Mouse (Mus musculus) limb, embryonic 14.5 days (tissue): ENCODE measurements at regions not wholly inside any gene's neighbourhood (a gene's known extent, or its start where the extent isn't known, plus 50 kb on each side); places are given as distances from the start of the nearest gene placed in this dataset.

Experiments used
- ATAC-seq: fragments of 200-750 bp; cut with Nextera tagmentation; 2 replicates; pipeline ENCODE4 v1.8.0; 2017; ENCODE audit warnings: low read depth, moderate number of reproducible peaks, moderate TSS enrichment; ENCODE audit not compliant: low FRiP score
- DNase-seq: peaks from one replicate; pipeline ENCODE4 v3.0.0-alpha.2; 2015; ENCODE audit warnings: low spot score
- H3K27ac ChIP-seq: fragments of 300-500 bp; sonication (generic); replicated peaks from 2 replicates; pipeline ENCODE4 v1.5.1; 2014; ENCODE audit warnings: low read depth, mild to moderate bottlenecking, low read length, moderate library complexity, mixed read lengths
- H3K27me3 ChIP-seq: fragments of 300-500 bp; sonication (generic); 2 replicates; pipeline ENCODE4 v1.6.1; 2014; ENCODE audit warnings: low read length, mixed read lengths; ENCODE audit not compliant: control insufficient read depth, insufficient read depth
- H3K36me3 ChIP-seq: fragments of 300-500 bp; sonication (generic); 2 replicates; pipeline ENCODE4 v1.6.1; 2014; ENCODE audit warnings: mild to moderate bottlenecking, low read length, moderate library complexity, mixed read lengths; ENCODE audit not compliant: control insufficient read depth, insufficient read depth
- H3K4me1 ChIP-seq: fragments of 300-500 bp; sonication (generic); 2 replicates; pipeline ENCODE4 v1.6.1; 2014; ENCODE audit warnings: antibody characterized with exemption, low read length, mixed read lengths; ENCODE audit not compliant: control insufficient read depth, insufficient read depth
- H3K4me2 ChIP-seq: fragments of 300-500 bp; sonication (generic); replicated peaks from 2 replicates; pipeline ENCODE4 v1.6.1; 2014; ENCODE audit warnings: low read depth, mild to moderate bottlenecking, low read length, moderate library complexity; ENCODE audit not compliant: severe bottlenecking
- H3K4me3 ChIP-seq: fragments of 300-500 bp; sonication (generic); replicated peaks from 2 replicates; pipeline ENCODE4 v1.5.1; 2014; ENCODE audit warnings: low read length
- H3K9ac ChIP-seq: fragments of 300-500 bp; sonication (generic); 2 replicates; pipeline ENCODE4 v1.6.1; 2014; ENCODE audit warnings: mild to moderate bottlenecking, low read depth, low read length, moderate library complexity; ENCODE audit not compliant: severe bottlenecking
- H3K9me3 ChIP-seq: fragments of 300-500 bp; sonication (generic); 2 replicates; pipeline ENCODE4 v1.6.1; 2016; ENCODE audit warnings: low read length; ENCODE audit not compliant: control insufficient read depth
- POLR2A ChIP-seq: fragments of 200-500 bp; IDR thresholded peaks from 2 replicates; pipeline ENCODE4 v1.8.0; 2012; ENCODE audit warnings: inconsistent platforms, mild to moderate bottlenecking, moderate library complexity, borderline replicate concordance; ENCODE audit not compliant: insufficient read depth, insufficient read length; ENCODE audit errors: extremely low read depth
- WGBS: fragments of 180-500 bp; shearing (Covaris S2); extraction: QIAGEN DNeasy Blood & Tissue Kit; methylation state at CpG from one replicate; pipeline ENCODE4 v1.1.7; 2014; 5-methylcytosine and 5-hydroxymethylcytosine counted together

DNA sequence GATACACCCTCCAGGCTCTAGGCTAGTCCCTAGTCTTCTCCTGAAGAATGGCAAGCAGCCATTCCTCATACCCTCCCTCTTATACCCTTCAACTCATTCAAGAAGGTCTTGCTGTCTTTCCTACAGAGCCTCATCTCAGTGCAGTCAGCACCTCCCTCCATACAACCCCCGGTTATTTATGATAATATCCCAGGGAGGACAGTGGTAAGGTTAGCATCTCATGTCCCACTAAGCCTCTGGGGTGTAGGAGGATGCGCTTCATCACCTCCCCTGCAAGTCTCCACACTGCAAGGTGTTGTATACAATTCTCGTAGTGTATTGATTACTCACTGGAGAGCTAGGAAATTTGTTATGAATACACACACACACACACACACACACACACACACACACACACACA lies 80.2 kb upstream of the Shisa6 start:
- Histone ChIP-seq H3K9ac (no peak overlapping the region), H3K4me3 (no peak overlapping the region), H3K4me1 (no peaks in the 10 kb centered on the region), H3K27ac (no peak overlapping the region), H3K9me3 (no peaks in the 10 kb centered on the region), H3K27me3 (no peaks in the 10 kb centered on the region), H3K4me2 (no peak overlapping the region), H3K36me3 (no peaks in the 10 kb centered on the region)
- DNase-seq (no peak), ATAC-seq (no peak)
- no peak for TF ChIP-seq POLR2A
- 91% methylated on average over 3 of the region's 3 CpGs for WGBS

DNA sequence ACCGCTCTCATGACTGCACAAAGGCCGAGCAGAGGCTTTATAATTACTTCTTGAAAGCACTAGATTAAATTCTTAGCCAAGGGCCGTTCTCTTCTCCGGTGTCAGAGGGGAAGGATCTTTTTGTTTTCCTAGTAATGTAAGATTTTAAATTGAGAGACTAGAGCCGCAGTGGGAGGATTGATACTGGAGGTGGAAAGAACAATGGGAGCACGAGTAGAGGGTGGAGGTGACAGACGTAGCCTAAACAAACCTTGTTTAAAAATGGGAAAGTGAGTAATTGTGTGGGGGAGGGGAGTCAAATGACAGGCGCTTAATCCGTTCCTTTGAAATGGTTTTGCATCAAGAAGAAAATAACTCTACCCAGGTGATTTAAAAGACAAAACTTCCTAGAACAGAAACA lies 80.9 kb upstream of the Shisa6 start:
- Histone ChIP-seq H3K4me1 (no peaks in the 10 kb centered on the region), H3K9me3 (no peaks in the 10 kb centered on the region), H3K4me2 (no peak overlapping the region), H3K9ac (no peak overlapping the region), H3K27ac (no peak overlapping the region), H3K36me3 (no peaks in the 10 kb centered on the region), H3K27me3 (no peaks in the 10 kb centered on the region), H3K4me3 (no peak overlapping the region)
- DNase-seq = no peak
- TF ChIP-seq POLR2A = no peak
- WGBS = 43% methylated on average over 9 of the region's 9 CpGs
- no peak for ATAC-seq

DNA sequence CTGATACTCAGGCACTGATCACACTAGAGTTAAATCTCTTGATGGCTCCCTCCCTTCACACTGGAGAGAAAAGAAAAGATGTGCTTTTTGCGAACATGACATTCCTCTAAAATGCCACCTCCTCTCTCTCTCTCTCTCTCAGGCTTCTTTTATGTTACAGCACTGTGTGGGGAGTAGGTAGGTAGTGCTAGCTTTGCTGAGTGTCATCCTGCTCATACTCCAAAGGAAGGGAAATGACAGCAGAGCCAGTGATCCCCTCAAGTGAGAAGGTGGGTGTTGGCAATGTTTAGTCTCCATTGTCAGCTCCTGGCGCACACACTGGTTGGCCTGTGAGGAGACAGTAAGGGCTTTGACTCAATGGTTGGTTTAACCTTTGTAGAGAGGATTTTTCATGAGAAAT lies 84.0 kb upstream of the Shisa6 start:
- WGBS = 92% methylated on average over 2 of the region's 2 CpGs
- ATAC-seq = no peak
- Histone ChIP-seq H3K9ac (no peak overlapping the region), H3K4me3 (no peak overlapping the region), H3K9me3 (no peaks in the 10 kb centered on the region), H3K36me3 (no peaks in the 10 kb centered on the region), H3K4me1 (no peaks in the 10 kb centered on the region), H3K27ac (no peak overlapping the region), H3K4me2 (no peak overlapping the region), H3K27me3 (no peaks in the 10 kb centered on the region)
- no peak for TF ChIP-seq POLR2A
- DNase-seq = no peak

DNA sequence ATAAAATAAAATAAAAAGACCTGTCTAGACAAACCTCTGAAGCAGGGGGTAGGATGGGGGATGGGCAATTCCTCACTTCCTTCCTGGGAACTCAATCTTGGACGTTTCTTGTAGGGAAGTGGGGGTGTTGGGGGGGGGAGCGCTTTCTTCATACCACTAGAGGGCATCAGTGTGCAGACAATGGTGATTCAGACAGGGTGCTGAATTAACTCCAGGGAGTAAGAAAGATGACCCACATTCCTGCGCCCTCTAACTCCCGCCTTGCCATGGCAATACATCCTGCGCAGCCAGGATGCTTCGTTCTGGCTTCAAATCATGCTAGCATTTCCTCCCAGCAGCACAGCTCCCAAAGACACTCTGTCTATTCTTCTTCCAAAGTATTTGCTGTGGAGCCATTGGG lies 87.4 kb upstream of the Shisa6 start:
- peak; percentile 4 for DNase-seq
- 12% methylated on average over 6 of the region's 6 CpGs for WGBS

DNA sequence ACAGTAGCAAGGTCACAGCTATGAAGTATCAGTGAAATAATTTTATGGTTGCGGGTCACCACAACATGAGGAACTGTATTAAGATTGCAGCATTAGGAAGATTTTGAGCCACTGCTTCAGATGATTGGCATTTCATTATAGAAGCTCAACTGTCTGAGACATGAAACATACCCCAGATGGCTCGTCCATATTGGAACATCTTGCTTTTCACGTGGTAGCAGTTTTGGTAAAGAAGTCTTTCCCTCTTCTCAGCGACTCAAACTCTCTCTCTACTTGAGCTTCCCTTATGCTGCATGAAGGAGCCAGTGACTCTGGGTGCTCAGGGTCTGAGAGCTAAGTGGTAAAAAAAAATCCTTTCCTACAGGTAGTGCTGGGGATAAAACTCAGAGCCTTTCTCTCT lies 99.7 kb upstream of the Shisa6 start:
- no peak for ATAC-seq
- 89% methylated on average over 4 of the region's 4 CpGs for WGBS
- TF ChIP-seq POLR2A = no peak
- Histone ChIP-seq H3K4me2 (no peak overlapping the region), H3K4me3 (no peak overlapping the region), H3K36me3 (no peaks in the 10 kb centered on the region), H3K9me3 (no peaks in the 10 kb centered on the region), H3K9ac (no peak overlapping the region), H3K27ac (no peak overlapping the region), H3K27me3 (no peaks in the 10 kb centered on the region), H3K4me1 (no peaks in the 10 kb centered on the region)
- DNase-seq = no peak

More for the DNA sequence above, 87.4 kb upstream of the Shisa6 start:
- no peaks in the 10 kb centered on the region for H3K4me1 ChIP-seq
- H3K9me3 ChIP-seq = no peaks in the 10 kb centered on the region
- H3K4me3 ChIP-seq = no peak overlapping the region
- no peaks in the 10 kb centered on the region for H3K27me3 ChIP-seq
- no peaks in the 10 kb centered on the region for H3K36me3 ChIP-seq
- H3K27ac ChIP-seq = no peak overlapping the region
- H3K4me2 ChIP-seq = no peak overlapping the region
- ATAC-seq = no peak
- no peak for TF ChIP-seq POLR2A
- H3K9ac ChIP-seq = no peak overlapping the region

DNA sequence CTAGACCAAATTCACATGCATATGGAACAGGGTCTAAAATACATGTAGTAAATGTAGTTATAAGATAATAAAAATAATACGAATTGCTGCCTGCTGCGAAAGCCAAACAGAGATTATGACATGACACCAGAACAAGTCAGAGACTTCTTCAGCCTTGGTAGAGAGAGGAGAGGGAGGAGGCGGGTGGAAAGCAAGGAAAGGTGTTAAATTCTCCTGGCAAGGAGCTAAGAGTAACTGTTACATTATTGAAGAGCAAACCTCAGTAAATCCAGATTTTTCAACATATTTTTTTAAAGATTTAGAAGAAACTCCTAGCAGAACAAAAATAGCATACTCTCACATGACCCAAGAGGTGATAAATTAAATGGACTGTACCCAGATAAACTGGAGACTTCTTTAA lies 131.0 kb upstream of the Shisa6 start:
- no peaks in the 10 kb centered on the region for H3K36me3 ChIP-seq
- TF ChIP-seq POLR2A = no peak
- H3K9me3 ChIP-seq = no peaks in the 10 kb centered on the region
- no peak for DNase-seq
- H3K9ac ChIP-seq = no peak overlapping the region
- no peak overlapping the region for H3K4me2 ChIP-seq
- no peaks in the 10 kb centered on the region for H3K4me1 ChIP-seq
- no peak overlapping the region for H3K4me3 ChIP-seq
- no peak for ATAC-seq
- 71% methylated on average over 3 of the region's 3 CpGs for WGBS
- H3K27me3 ChIP-seq = no peaks in the 10 kb centered on the region
- H3K27ac ChIP-seq = no peak overlapping the region
